In genomic region chr12:25310293-25310946, GRCm38 (mm10) we compare ENCODE assay signal across 11 mouse cellular contexts.
DNase-seq lines count a peak whose midpoint lies in the region; ATAC-seq lines count a peak whose summit lies in the region.
"Had no signal": no experiment of that assay in that cellular context is flagged by ENCODE, and none has a peak within 500 bp of the region (broad histone marks: within the 10 kb centered on the region; RNA-seq: fewer than 3 reads in every experiment).

No protein-coding gene starts in this region.

- no peak for DNase-seq in frontal cortex, postnatal 14 days (ENCODE audit: low spot score in 2 of 2)
- DNase-seq in 3134 (ENCODE audit: extremely low read depth, insufficient read length, low spot score), result peak; percentile 55
- peak; percentile 43 to 73 for DNase-seq in kidney, postnatal 25 days
- DNase-seq in thymus, postnatal 36 days, result no peak
- DNase-seq in T-cell, adult 2 months (ENCODE audit: low spot score), result no peak
- no peak for DNase-seq in yolk sac, embryonic 10.5 days (ENCODE audit: low spot score)
- DNase-seq: right cerebral cortex, adult 18-20 months had no signal

- H3K27ac ChIP-seq in brown adipose tissue, adult 24 weeks (replicated peaks; ENCODE audit: low read depth, low read length), result peak overlapping the region; percentile 25; the same call in 1 of the 2 replicates

- H3K4me3 ChIP-seq in brown adipose tissue, adult 24 weeks (ENCODE audit: insufficient read depth, low read depth, low read length), result no peak overlapping the region
- H3K4me3 ChIP-seq: megakaryocyte, embryonic 14.5 days had no signal

- H3K4me1 ChIP-seq in brown adipose tissue, adult 24 weeks (ENCODE audit: control insufficient read depth, insufficient read depth, insufficient read length, low read length), result no peaks in the 10 kb centered on the region

- ATAC-seq in frontal cortex, adult (ENCODE audit: low TSS enrichment), result peak; percentile 41; the same call in 1 of the 2 replicates
- ATAC-seq: inflammation-experienced regulatory T-cells, adult 6 months had no signal

Comparison
In these comparisons a context has a peak if more than half of its experiments do, and no peak if none do; other contexts are left out.
1. DNase-seq: peak in 3134 (single experiment) and kidney, postnatal 25 days (2 of 2); none in frontal cortex, postnatal 14 days (0 of 2), thymus, postnatal 36 days (0 of 2), T-cell, adult 2 months (single experiment) and yolk sac, embryonic 10.5 days (single experiment).